Mouse (Mus musculus): ENCODE measurements around the gene Ifnl3. TPM values are rescaled to one million over a fixed set of nuclear protein-coding genes. Genes with fewer than 3 reads are reported as not detected.
A peak's percentile ranks its signal among the peaks of the same experiment; 100 is the strongest.
"Not testable (repeated sequence)": the region's sequence is repeated elsewhere in the genome, so short reads cannot be mapped to it uniquely, and the experiment has no call there.

Ifnl3 gene
- polyA plus RNA-seq, 1 experiment from 2014 or later, result not detected

- Histone ChIP-seq H3K36me3 (ENCODE audit: insufficient read depth, low read length) (no peaks in the 10 kb centered on the region), H3K4me1 (ENCODE audit: insufficient read depth, low read length) (no peaks in the 10 kb centered on the region), H3K27me3 (ENCODE audit: insufficient read depth, low read length) (no peaks in the 10 kb centered on the region), H3K27ac (ENCODE audit: low read length) (no peak overlapping the region), H3K4me3 (ENCODE audit: low read length) (no peak overlapping the region), H3K4me2 (replicated peaks; ENCODE audit: low read depth, low read length) (no peak overlapping the region), H3K9ac (replicated peaks; ENCODE audit: low read length) (no peak overlapping the region), H3K9me3 (ENCODE audit: low read length) (no peaks in the 10 kb centered on the region)
- no peak for ATAC-seq (ENCODE audit: low FRiP score, low TSS enrichment)
- WGBS, result 51% methylated on average over 11 of the region's 11 CpGs
These were observed 27.2 kb upstream of the Ifnl3 start for GRCm38 (mm10) chr7:28495426-28495825.

GRCm38 (mm10) chr7:28505585-28505984, 17.1 kb upstream of the Ifnl3 start:
- WGBS, result 5% methylated on average over 5 of the region's 5 CpGs
- Histone ChIP-seq H3K4me1 (ENCODE audit: insufficient read depth, low read length) (no peaks in the 10 kb centered on the region), H3K36me3 (ENCODE audit: insufficient read depth, low read length) (no peaks in the 10 kb centered on the region), H3K4me3 (ENCODE audit: low read length) (no peak overlapping the region), H3K4me2 (replicated peaks; ENCODE audit: low read depth, low read length) (no peak overlapping the region), H3K27me3 (ENCODE audit: insufficient read depth, low read length) (no peaks in the 10 kb centered on the region), H3K9me3 (ENCODE audit: low read length) (no peaks in the 10 kb centered on the region; the same call in 1 of the 2 replicates), H3K9ac (replicated peaks; ENCODE audit: low read length) (no peak overlapping the region), H3K27ac (ENCODE audit: low read length) (no peak overlapping the region)
- ATAC-seq (ENCODE audit: low FRiP score, low TSS enrichment), result no peak

- H3K27ac ChIP-seq (ENCODE audit: low read length); H3K36me3 ChIP-seq (ENCODE audit: insufficient read depth, low read length); H3K4me3 ChIP-seq (ENCODE audit: low read length); H3K9ac ChIP-seq (replicated peaks; ENCODE audit: low read length); H3K27me3 ChIP-seq (ENCODE audit: insufficient read depth, low read length); H3K9me3 ChIP-seq (ENCODE audit: low read length); H3K4me2 ChIP-seq (replicated peaks; ENCODE audit: low read depth, low read length); ATAC-seq (ENCODE audit: low FRiP score, low TSS enrichment); H3K4me1 ChIP-seq (ENCODE audit: insufficient read depth, low read length): not testable (repeated sequence)
- WGBS, result 80% methylated on average over 1 of the region's 2 CpGs
These were observed 13.5 kb upstream of the Ifnl3 start for GRCm38 (mm10) chr7:28509121-28509520.

- not testable (repeated sequence) for ATAC-seq (ENCODE audit: low FRiP score, low TSS enrichment); H3K4me2 ChIP-seq (replicated peaks; ENCODE audit: low read depth, low read length); H3K9ac ChIP-seq (replicated peaks; ENCODE audit: low read length); H3K36me3 ChIP-seq (ENCODE audit: insufficient read depth, low read length); H3K4me3 ChIP-seq (ENCODE audit: low read length); H3K27ac ChIP-seq (ENCODE audit: low read length); H3K4me1 ChIP-seq (ENCODE audit: insufficient read depth, low read length); H3K9me3 ChIP-seq (ENCODE audit: low read length); H3K27me3 ChIP-seq (ENCODE audit: insufficient read depth, low read length)
- 62% methylated on average over 8 of the region's 8 CpGs for WGBS
These were observed 12.1 kb upstream of the Ifnl3 start, which contains the start of gene Ifnl2 for GRCm38 (mm10) chr7:28510405-28510974. Ifnl2 (minus strand) TSS chr7:28510455.

GRCm38 (mm10) chr7:28511441-28511840, 11.2 kb upstream of the Ifnl3 start:
- no peak for ATAC-seq (ENCODE audit: low FRiP score, low TSS enrichment)
- Histone ChIP-seq H3K4me1 (ENCODE audit: insufficient read depth, low read length) (no peaks in the 10 kb centered on the region), H3K9ac (replicated peaks; ENCODE audit: low read length) (no peak overlapping the region), H3K4me3 (ENCODE audit: low read length) (no peak overlapping the region), H3K27ac (ENCODE audit: low read length) (no peak overlapping the region), H3K27me3 (ENCODE audit: insufficient read depth, low read length) (no peaks in the 10 kb centered on the region), H3K9me3 (ENCODE audit: low read length) (no peaks in the 10 kb centered on the region), H3K4me2 (replicated peaks; ENCODE audit: low read depth, low read length) (no peak overlapping the region), H3K36me3 (ENCODE audit: insufficient read depth, low read length) (no peaks in the 10 kb centered on the region)
- 70% methylated on average over 8 of the region's 8 CpGs for WGBS

- peak; percentile 56; the same call in 1 of the 2 replicates for ATAC-seq (ENCODE audit: low FRiP score, low TSS enrichment)
- H3K36me3 ChIP-seq (ENCODE audit: insufficient read depth, low read length), result no peaks in the 10 kb centered on the region
- H3K4me2 ChIP-seq (replicated peaks; ENCODE audit: low read depth, low read length), result peak overlapping the region; percentile 20; the same call in 1 of the 2 replicates
- peaks cover 5% of the 10 kb centered on the region; the same call in 1 of the 2 replicates for H3K4me1 ChIP-seq (ENCODE audit: insufficient read depth, low read length)
- WGBS, result 5% methylated on average over 19 of the region's 19 CpGs
- no peaks in the 10 kb centered on the region for H3K9me3 ChIP-seq (ENCODE audit: low read length)
- no peak overlapping the region for H3K9ac ChIP-seq (replicated peaks; ENCODE audit: low read length)
- no peak overlapping the region for H3K4me3 ChIP-seq (ENCODE audit: low read length)
- H3K27me3 ChIP-seq (ENCODE audit: insufficient read depth, low read length), result no peaks in the 10 kb centered on the region
- H3K27ac ChIP-seq (ENCODE audit: low read length), result no peak overlapping the region
These were observed 5.5 kb downstream of the Ifnl3 start for GRCm38 (mm10) chr7:28527922-28528719.

- no peak overlapping the region for H3K9ac ChIP-seq (replicated peaks; ENCODE audit: low read length)
- no peak overlapping the region for H3K27ac ChIP-seq (ENCODE audit: low read length)
- 50% methylated on average over 8 of the region's 8 CpGs for WGBS
- no peak overlapping the region for H3K4me3 ChIP-seq (ENCODE audit: low read length)
- H3K36me3 ChIP-seq (ENCODE audit: insufficient read depth, low read length), result no peaks in the 10 kb centered on the region
- ATAC-seq (ENCODE audit: low FRiP score, low TSS enrichment), result 0 out of 2 replicates have a peak, but pooled peaks have one; percentile 49
- no peak overlapping the region for H3K4me2 ChIP-seq (replicated peaks; ENCODE audit: low read depth, low read length)
- H3K4me1 ChIP-seq (ENCODE audit: insufficient read depth, low read length), result peaks cover 5% of the 10 kb centered on the region; the same call in 1 of the 2 replicates
- no peaks in the 10 kb centered on the region for H3K27me3 ChIP-seq (ENCODE audit: insufficient read depth, low read length)
- H3K9me3 ChIP-seq (ENCODE audit: low read length), result no peaks in the 10 kb centered on the region
These were observed 9.4 kb downstream of the Ifnl3 start for GRCm38 (mm10) chr7:28532005-28532404.

GRCm38 (mm10) chr7:28538886-28539285, 16.2 kb downstream of the Ifnl3 start:
- H3K9ac ChIP-seq (replicated peaks; ENCODE audit: low read length); H3K27me3 ChIP-seq (ENCODE audit: insufficient read depth, low read length); H3K9me3 ChIP-seq (ENCODE audit: low read length); H3K4me2 ChIP-seq (replicated peaks; ENCODE audit: low read depth, low read length); ATAC-seq (ENCODE audit: low FRiP score, low TSS enrichment); H3K4me3 ChIP-seq (ENCODE audit: low read length); H3K36me3 ChIP-seq (ENCODE audit: insufficient read depth, low read length); H3K27ac ChIP-seq (ENCODE audit: low read length); H3K4me1 ChIP-seq (ENCODE audit: insufficient read depth, low read length): not testable (repeated sequence)
- WGBS, result 97% methylated on average over 6 of the region's 6 CpGs

GRCm38 (mm10) chr7:28540526-28540925, 17.9 kb downstream of the Ifnl3 start, which contains the start of gene Sycn:
Sycn (plus strand) TSS chr7:28540885.
- Histone ChIP-seq H3K27ac (ENCODE audit: low read length) (no peak within 1 kb of the TSS), H3K4me2 (replicated peaks; ENCODE audit: low read depth, low read length) (no peak within 1 kb of the TSS), H3K4me3 (ENCODE audit: low read length) (no peak within 1 kb of the TSS), H3K9ac (replicated peaks; ENCODE audit: low read length) (no peak within 1 kb of the TSS), H3K4me1 (ENCODE audit: insufficient read depth, low read length) (peaks cover 8% of the 10 kb centered on the region; the same call in 1 of the 2 replicates), H3K27me3 (ENCODE audit: insufficient read depth, low read length) (peaks cover 11% of the 10 kb centered on the region), H3K9me3 (ENCODE audit: low read length) (no peaks in the 10 kb centered on the region), H3K36me3 (ENCODE audit: insufficient read depth, low read length) (no peaks in the 10 kb centered on the region)
- no peak for ATAC-seq (ENCODE audit: low FRiP score, low TSS enrichment)
- WGBS, result 63% methylated on average over 4 of the region's 4 CpGs

All from kidney, embryonic 16.5 days (tissue).